Mouse (Mus musculus): Measurements from ENCODE around the gene Shld1.

Gene Shld1

DNA sequence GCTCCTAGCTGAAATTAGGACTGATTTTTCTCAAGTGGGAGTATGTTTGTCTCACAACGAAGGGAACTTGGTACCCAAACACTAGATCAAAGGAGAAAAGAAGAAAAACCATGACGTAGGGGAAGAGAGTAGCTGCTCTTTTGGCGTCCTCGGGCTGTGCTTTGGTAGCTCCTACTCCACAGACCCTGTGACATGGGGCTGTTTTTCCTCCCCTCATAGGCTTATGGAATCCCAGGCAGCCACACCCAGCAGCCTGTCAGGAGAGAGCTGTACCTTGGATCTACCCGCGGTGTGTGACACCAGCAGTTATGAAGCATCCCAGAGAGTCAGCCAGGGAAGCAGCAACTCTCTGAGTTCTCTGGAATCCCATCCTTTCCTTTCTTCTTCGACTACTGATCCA is 5.0 kb downstream of the Shld1 start:
- DNase-seq (ENCODE audit: low read depth, low spot score) = no peak

GRCm38 (mm10) chr2:132692320-132692719 is 5.6 kb downstream of the Shld1 start:
- no peak for DNase-seq (ENCODE audit: low read depth, low spot score)

GRCm38 (mm10) chr2:132693980-132694379 is 7.2 kb downstream of the Shld1 start:
- DNase-seq (ENCODE audit: low read depth, low spot score) = no peak

DNA sequence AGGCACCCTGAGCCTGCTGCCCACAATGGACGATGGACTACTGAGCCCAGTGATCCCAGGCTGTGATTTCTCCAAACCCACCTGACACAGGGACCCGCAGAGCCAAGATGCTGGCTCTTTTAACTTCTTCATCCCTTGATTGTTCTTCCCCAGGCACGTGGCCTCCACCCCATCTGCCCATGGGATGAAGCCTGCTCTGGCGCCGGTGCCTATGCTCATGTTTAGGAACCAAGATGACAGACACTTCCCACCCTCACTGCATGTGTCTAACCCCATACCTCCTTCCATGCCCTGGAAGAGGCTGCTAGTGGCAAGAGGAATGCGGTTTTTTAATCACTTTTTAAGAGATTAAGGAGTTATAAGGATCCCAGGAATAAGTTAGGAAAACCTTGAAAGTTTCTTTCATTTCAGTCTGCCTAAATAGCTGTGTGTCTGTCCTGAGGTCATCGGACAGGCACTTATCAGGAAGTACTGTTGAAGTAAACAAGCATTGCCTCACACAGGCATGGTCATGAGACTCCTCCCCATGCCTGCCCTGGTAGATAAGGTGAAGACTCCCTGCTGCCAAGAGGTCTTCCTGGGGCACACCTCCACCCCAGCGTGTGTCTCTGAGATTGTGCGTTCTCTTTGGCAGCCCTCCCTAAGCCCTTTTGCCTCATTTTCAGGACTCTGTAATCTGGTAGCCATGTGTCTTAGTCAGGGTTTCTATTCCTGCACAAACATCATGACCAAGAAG is 8.8 kb downstream of the Shld1 start:
- no peak for DNase-seq (ENCODE audit: low read depth, low spot score)

- DNase-seq (ENCODE audit: low read depth, low spot score) = no peak
These were observed 9.8 kb downstream of the Shld1 start for GRCm38 (mm10) chr2:132696519-132696918.

DNA sequence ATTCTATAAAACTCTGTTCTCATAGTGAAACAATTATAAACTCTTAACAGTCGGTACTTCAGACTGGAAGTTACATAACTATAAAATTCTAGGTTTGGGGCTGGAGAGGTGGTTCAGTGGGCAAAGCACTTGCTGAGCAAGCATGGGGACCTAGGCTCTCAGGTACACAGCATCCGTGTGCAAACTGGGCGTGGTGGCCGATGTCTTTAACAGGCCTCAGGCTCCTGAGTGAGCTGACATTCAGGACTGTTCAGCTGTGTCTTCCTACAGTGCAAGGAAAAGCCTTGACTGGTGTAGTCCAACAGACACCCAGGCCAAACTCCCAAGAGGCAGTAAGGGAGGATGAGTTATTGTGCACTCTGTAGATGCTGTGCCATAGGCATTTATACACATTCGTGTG is 10.5 kb downstream of the Shld1 start:
- no peak for DNase-seq (ENCODE audit: low read depth, low spot score)

DNA sequence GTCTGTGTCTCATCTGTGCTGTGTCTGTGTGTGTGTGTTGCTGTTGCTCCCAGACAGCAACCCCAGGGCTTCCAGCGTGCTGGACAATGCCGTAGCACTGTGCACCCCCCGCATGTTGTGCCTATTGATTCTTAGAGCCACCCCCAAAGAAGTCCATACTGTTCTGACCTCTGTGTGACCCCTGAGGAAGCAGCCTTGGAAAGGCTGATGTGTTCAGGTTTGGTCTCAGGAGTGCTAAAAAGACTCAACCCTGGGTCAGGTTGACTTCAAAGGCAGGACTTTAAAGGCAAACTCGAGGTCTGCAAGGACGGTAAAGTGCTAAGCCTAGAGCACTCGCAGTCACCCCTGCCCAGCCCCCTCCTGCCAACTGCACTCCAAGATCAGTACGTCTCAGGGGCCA is 11.0 kb downstream of the Shld1 start:
- no peak for DNase-seq (ENCODE audit: low read depth, low spot score)

- no peak for DNase-seq (ENCODE audit: low read depth, low spot score)
These were observed 11.7 kb downstream of the Shld1 start for GRCm38 (mm10) chr2:132698420-132698819.

GRCm38 (mm10) chr2:132700921-132701320 is 14.2 kb downstream of the Shld1 start:
- DNase-seq (ENCODE audit: low read depth, low spot score) = no peak

DNA sequence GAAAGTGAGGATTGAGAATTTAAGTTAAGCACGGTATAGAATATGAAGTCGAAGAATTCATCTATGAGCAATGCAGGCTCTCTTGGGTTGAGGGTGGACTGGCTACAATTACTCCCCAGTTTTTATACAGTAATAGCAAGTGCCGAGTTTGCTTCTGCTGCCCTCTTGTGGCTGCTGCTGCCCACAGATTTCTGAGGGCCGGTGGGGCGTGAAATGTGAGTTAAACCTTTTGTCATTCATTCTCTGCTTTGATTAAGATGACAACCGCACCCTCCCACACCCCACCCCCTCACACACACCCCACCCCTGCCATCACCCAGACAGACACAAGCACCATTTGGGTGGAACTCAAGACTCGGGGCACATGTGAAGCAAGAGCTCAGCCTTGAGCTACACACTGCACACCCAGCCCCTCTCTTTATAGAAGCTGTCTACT is 14.7 kb downstream of the Shld1 start:
- DNase-seq (ENCODE audit: low read depth, low spot score) = peak; percentile 77

DNA sequence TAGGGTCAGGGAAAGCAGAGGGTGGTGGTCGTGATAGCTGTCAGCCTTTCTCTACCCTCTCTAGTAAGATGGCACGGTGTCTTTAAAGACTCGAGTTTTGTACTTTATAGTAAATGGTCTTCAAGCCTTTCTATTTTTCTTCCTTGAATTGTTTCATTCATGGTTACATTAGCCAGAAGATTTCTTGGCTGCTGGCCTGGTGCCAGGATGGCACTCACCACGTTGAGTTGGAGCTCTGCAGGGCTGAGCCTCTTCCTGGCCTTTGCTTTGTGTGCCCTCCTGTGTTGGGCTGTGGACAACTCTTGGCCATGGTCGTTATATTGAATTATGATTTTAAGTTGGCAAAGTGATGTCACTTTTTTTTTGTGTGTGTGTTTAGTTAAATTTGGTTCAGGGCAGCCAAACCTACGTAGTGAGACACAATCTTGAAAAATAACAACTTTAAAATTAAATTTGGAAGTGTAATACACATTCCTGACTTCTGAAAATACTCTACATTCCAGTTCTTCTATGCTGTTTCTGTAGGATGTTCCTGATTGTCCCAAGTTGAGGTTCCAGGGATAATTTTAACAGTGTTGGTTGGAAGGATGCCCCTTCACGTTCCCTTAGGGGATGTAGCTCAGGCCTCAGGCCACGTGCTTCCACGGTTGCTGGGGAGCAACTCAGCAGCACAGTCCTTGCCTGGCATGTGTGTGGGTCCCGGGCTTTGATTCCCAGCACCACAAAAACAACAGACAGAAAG is 18.7 kb downstream of the Shld1 start:
- no peak for DNase-seq (ENCODE audit: low read depth, low spot score)

- DNase-seq (ENCODE audit: low read depth, low spot score) = no peak
These were observed 19.6 kb downstream of the Shld1 start for GRCm38 (mm10) chr2:132706309-132706708.

DNA sequence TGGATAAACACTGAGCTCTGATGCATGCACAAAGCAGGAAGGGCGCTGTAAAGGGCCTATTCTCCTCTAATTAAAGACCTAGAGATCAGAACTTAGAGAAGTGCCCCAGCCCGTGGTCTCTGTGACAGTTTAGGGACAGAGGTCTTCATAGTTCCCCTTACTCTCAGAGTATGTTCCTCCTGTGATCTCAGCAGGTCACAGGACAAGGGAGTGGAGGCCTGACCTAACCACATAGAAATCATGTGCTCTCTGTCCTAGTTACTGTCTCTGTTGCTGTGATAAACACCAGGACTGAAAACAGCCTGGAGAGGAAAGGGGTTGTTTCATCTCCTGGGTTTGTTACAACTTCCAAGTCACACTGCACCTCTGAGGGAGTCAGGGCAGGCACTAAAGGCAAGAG is 23.8 kb downstream of the Shld1 start:
- DNase-seq (ENCODE audit: low read depth, low spot score) = no peak

DNA sequence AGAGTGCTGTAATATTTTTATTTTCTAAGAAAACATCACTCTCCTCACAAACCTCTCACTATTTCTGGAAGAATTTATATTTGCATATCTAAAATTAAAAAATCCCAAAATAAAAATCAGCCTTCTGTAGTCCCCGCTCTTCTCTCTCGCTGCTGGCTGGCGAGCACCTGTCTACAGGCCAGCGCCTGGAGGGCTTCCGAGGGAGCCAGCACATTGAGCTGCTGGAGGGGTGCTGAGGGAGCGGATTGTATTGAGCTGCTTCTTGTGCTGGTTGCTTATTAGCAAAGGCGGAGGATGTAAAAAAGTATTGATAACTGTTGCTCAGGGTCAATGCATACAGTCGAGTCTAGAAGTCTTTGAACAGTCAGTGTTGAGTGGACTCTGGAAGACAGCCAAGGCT is 25.3 kb downstream of the Shld1 start:
- DNase-seq (ENCODE audit: low read depth, low spot score) = no peak

GRCm38 (mm10) chr2:132714522-132714921 is 27.8 kb downstream of the Shld1 start:
- no peak for DNase-seq (ENCODE audit: low read depth, low spot score)

GRCm38 (mm10) chr2:132714946-132715345 is 28.2 kb downstream of the Shld1 start:
- no peak for DNase-seq (ENCODE audit: low read depth, low spot score)

GRCm38 (mm10) chr2:132715421-132716070 is 28.8 kb downstream of the Shld1 start:
- DNase-seq (ENCODE audit: low read depth, low spot score) = no peak

GRCm38 (mm10) chr2:132716154-132716553 is 29.4 kb downstream of the Shld1 start:
- peak; percentile 58 for DNase-seq (ENCODE audit: low read depth, low spot score)

DNA sequence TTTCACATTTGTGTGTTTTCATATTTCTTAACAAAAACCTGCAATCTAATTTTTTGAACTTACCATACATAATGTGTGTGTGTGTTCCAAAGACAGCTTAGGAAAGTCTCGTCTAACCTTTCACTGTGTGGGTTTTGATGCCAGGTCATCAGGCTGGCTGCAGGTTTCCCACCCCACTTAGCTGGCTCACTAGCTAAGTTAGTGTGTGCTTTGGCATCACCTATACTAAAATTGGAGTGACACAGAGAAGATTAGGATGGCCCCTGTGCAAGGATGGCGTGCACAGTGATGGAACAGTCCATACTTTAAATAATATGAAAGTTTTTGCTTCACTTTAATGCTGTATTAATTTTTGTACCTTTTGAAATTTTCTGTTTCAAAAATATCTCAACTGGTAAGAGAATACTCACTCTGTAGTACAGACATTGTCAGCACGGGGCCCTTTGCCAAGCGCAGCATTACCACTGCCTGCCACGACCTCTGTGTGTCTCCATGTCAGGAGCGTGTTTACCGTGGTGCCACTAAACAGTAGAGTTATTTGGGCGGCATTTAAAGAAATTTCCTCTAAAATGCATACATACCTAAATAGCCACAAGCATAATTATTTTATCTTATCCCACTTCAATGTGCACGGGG is 30.3 kb downstream of the Shld1 start:
- no peak for DNase-seq (ENCODE audit: low read depth, low spot score)

DNA sequence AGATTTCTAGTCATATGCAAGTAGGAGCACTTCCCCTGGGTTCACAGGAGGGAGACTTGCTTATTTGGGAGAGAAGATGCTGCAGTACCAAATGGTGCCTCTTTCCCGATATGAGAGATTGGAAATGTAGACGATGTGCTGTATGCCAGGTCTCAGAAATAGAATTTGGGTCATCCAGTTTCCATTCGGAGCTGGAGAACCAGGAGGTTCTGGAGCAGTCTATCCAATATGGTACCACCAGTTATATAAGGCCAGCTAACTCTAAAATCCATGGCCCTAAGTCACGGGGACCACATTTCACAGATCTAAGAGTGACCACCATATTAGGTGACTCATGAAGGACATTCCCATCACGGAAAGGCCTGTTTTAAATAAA is 30.8 kb downstream of the Shld1 start:
- DNase-seq (ENCODE audit: low read depth, low spot score) = no peak

DNA sequence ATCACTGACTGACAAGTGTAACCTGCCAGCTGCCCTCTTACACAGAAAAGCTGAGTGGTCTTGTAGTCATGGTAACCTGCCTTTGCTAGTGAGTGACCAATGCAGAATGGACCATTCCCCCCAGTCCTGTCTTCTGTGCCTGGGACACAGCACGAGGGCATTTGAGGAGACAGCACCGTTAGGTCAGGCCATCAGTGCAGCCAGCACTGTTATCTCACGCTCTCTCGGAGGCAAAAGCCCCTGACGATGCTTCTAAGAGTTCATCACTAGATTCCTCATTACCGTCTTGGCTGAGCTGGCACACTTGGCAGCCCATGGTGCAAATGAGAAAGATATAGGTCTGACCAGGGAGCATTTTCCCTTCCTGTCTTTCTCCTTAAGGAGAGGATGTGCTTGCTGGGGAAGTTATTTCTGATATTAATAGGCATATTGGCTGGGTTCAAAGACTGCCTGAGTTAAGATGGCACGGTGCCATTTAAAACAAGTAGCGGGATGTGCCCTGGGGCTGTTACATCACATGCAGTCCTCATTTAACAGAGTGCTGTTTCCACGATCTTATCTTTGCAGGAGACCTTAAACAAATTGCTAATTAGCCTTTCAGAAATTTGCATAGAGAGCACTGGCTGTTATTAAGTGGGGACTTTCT is 34.3 kb downstream of the Shld1 start:
- DNase-seq (ENCODE audit: low read depth, low spot score) = no peak

- peak; percentile 42 for DNase-seq (ENCODE audit: low read depth, low spot score)
These were observed 35.1 kb downstream of the Shld1 start for GRCm38 (mm10) chr2:132721844-132722243.

Measured in 3T3-L1 (cell line).